Mouse (Mus musculus) ES-E14 (cell line): ENCODE measurements at regions not wholly inside any gene's neighbourhood (a gene's known extent, or its start where the extent isn't known, plus 50 kb on each side); places are given as distances from the start of the nearest gene placed in this dataset.

Experiments used
- DNase-seq: peaks from one replicate; pipeline ENCODE4 v3.0.0-alpha.2; 2013; ENCODE audit warnings: low read depth, low spot score
- H3K27ac ChIP-seq: 2 replicates; pipeline ENCODE4 v1.5.1; 2012; ENCODE audit warnings: low read depth, mild to moderate bottlenecking, low read length, moderate library complexity, mixed read lengths; ENCODE audit not compliant: poor library complexity, insufficient read depth, severe bottlenecking
- H3K36me3 ChIP-seq: 2 replicates; pipeline ENCODE4 v1.6.1; 2012; ENCODE audit warnings: mild to moderate bottlenecking, low read length, moderate library complexity, mixed read lengths; ENCODE audit not compliant: control insufficient read depth, poor library complexity, insufficient read depth, severe bottlenecking
- H3K4me1 ChIP-seq, 2 experiments: fragments of 150-350 bp in 1 of 2; sonication (generic) in 1 of 2; 2 replicates each; pipeline ENCODE4 v1.6.1; 2012; ENCODE audit warnings: low read length in 2 of 2, mild to moderate bottlenecking in 1 of 2, mixed read lengths in 1 of 2; ENCODE audit not compliant: control insufficient read depth in 2 of 2, insufficient read depth in 2 of 2, poor library complexity in 1 of 2
- H3K4me3 ChIP-seq, 2 experiments: fragments of 150-350 bp in 1 of 2; sonication (generic) in 1 of 2; 2 replicates each; pipeline ENCODE4 v1.5.1; 2012; ENCODE audit warnings: low read length in 2 of 2, low read depth in 1 of 2, mild to moderate bottlenecking in 1 of 2, mixed read lengths in 1 of 2; ENCODE audit not compliant: insufficient read depth in 1 of 2, poor library complexity in 1 of 2, severe bottlenecking in 1 of 2
- H3K9ac ChIP-seq: 2 replicates; pipeline ENCODE4 v1.6.1; 2012; ENCODE audit warnings: low read depth, mild to moderate bottlenecking, low read length, mixed read lengths; ENCODE audit not compliant: poor library complexity, insufficient read depth, severe bottlenecking
- H3K9me3 ChIP-seq: fragments of 150-350 bp; sonication (generic); 2 replicates; pipeline ENCODE4 v1.6.1; 2012; ENCODE audit warnings: low read depth, mild to moderate bottlenecking, low read length; ENCODE audit not compliant: control insufficient read depth, insufficient read depth
- CHD2 ChIP-seq: IDR thresholded peaks from 2 replicates; pipeline ENCODE4 v1.6.1; 2014; ENCODE audit warnings: mild to moderate bottlenecking, low read depth, low read length, inconsistent platforms
- HCFC1 ChIP-seq: IDR thresholded peaks from 2 replicates; pipeline ENCODE4 v1.6.1; 2012; ENCODE audit warnings: low read length, inconsistent platforms, borderline replicate concordance; ENCODE audit not compliant: insufficient read depth
- MAFK ChIP-seq: IDR thresholded peaks from 2 replicates; pipeline ENCODE4 v1.6.1; 2014; ENCODE audit warnings: mild to moderate bottlenecking, low read depth, low read length, inconsistent platforms; ENCODE audit not compliant: insufficient read depth
- ZC3H11A ChIP-seq: IDR thresholded peaks from 2 replicates; pipeline ENCODE4 v1.6.1; 2012; ENCODE audit warnings: low read depth, mild to moderate bottlenecking, inconsistent platforms, low read length, borderline replicate concordance
- ZNF384 ChIP-seq: IDR thresholded peaks from 2 replicates; pipeline ENCODE4 v1.6.1; 2012; ENCODE audit warnings: low read depth, low read length, inconsistent platforms
- in situ Hi-C, 2 experiments: fragments of 600-800 bp; cut with MboI; formaldehyde crosslinking; loops; one replicate each; pipeline ENCODE4 v1.15.1; 2025; ENCODE audit warnings: low sequenced_read_pairs in 2 of 2, inconsistent platforms in 1 of 2; ENCODE audit not compliant: unreplicated experiment in 2 of 2

DNA sequence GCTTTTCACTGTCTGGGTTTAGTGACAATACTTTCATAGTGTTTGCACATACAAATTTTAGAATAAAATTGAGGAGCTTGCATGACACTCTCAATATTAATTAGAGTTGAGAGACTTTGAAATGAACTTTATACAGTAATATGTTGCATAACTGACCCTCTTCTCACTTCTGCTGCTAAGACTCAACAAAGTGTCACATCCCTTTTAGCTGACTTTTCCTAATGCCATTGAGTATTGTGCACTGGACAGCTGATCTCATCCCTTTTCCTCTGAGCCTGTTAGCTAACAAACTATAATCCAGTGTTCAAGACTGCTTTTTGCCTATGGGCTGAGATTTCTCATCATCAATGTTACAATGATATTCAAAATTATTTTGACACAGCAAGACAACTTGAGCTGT is 113.8 kb downstream of the P2ry1 start:
- no peak for DNase-seq

GRCm38 (mm10) chr3:61133096-61133495 is 130.5 kb downstream of the P2ry1 start:
- Histone ChIP-seq H3K4me3 (no peak overlapping the region), H3K9ac (no peak overlapping the region), H3K36me3 (no peaks in the 10 kb centered on the region), H3K4me1 (no peaks in the 10 kb centered on the region), H3K9me3 (no peaks in the 10 kb centered on the region), H3K27ac (no peak overlapping the region)
- TF ChIP-seq ZC3H11A = no peak
- TF ChIP-seq ZNF384 = no peak
- TF ChIP-seq CHD2 = no peak
- TF ChIP-seq MAFK = no peak
- TF ChIP-seq HCFC1 = no peak
- in situ Hi-C loops = no loop called here
- no peak for DNase-seq

More for the DNA sequence above, 113.8 kb downstream of the P2ry1 start:
- Histone ChIP-seq H3K4me1 (no peaks in the 10 kb centered on the region), H3K27ac (no peak overlapping the region), H3K9ac (no peak overlapping the region), H3K9me3 (no peaks in the 10 kb centered on the region), H3K4me3 (no peak overlapping the region), H3K36me3 (no peaks in the 10 kb centered on the region)
- TF ChIP-seq ZC3H11A = no peak
- TF ChIP-seq HCFC1 = no peak
- TF ChIP-seq CHD2 = no peak
- no peak for TF ChIP-seq MAFK
- TF ChIP-seq ZNF384 = no peak
- in situ Hi-C loops = no loop called here

- Histone ChIP-seq H3K9ac (no peak overlapping the region), H3K4me3 (no peak overlapping the region), H3K36me3 (no peaks in the 10 kb centered on the region), H3K27ac (no peak overlapping the region), H3K4me1 (no peaks in the 10 kb centered on the region), H3K9me3 (no peaks in the 10 kb centered on the region)
- TF ChIP-seq CHD2 = no peak
- no peak for TF ChIP-seq MAFK
- no peak for TF ChIP-seq ZNF384
- TF ChIP-seq ZC3H11A = no peak
- TF ChIP-seq HCFC1 = no peak
- DNase-seq = no peak
- in situ Hi-C loops = no loop called here
These were observed 151.5 kb downstream of the P2ry1 start for GRCm38 (mm10) chr3:61154087-61154486.

GRCm38 (mm10) chr3:61159811-61160210 is 157.2 kb downstream of the P2ry1 start:
- in situ Hi-C loops = no loop called here
- no peak overlapping the region for H3K27ac ChIP-seq
- DNase-seq = no peak
- no peaks in the 10 kb centered on the region for H3K4me1 ChIP-seq
- H3K36me3 ChIP-seq = no peaks in the 10 kb centered on the region
- H3K9ac ChIP-seq = no peak overlapping the region
- H3K4me3 ChIP-seq = no peak overlapping the region
- no peaks in the 10 kb centered on the region for H3K9me3 ChIP-seq
- TF ChIP-seq HCFC1 = no peak
- TF ChIP-seq CHD2 = no peak
- TF ChIP-seq MAFK = no peak
- TF ChIP-seq ZNF384 = no peak
- no peak for TF ChIP-seq ZC3H11A

GRCm38 (mm10) chr3:61161384-61161783 is 158.8 kb downstream of the P2ry1 start:
- Histone ChIP-seq H3K27ac (no peak overlapping the region), H3K36me3 (no peaks in the 10 kb centered on the region), H3K4me1 (no peaks in the 10 kb centered on the region), H3K9ac (no peak overlapping the region), H3K9me3 (no peaks in the 10 kb centered on the region), H3K4me3 (no peak overlapping the region)
- DNase-seq = no peak
- in situ Hi-C loops = no loop called here
- no peak for TF ChIP-seq ZNF384
- TF ChIP-seq ZC3H11A = no peak
- no peak for TF ChIP-seq HCFC1
- no peak for TF ChIP-seq CHD2
- no peak for TF ChIP-seq MAFK
